Mouse (Mus musculus) cerebellum, adult 18-20 months (tissue): Measurements from ENCODE around the gene Pskh1.

Source experiments
- DNase-seq, 2 experiments: peaks; one replicate each; pipeline ENCODE4 v3.0.0; 2021

Gene Pskh1

DNA sequence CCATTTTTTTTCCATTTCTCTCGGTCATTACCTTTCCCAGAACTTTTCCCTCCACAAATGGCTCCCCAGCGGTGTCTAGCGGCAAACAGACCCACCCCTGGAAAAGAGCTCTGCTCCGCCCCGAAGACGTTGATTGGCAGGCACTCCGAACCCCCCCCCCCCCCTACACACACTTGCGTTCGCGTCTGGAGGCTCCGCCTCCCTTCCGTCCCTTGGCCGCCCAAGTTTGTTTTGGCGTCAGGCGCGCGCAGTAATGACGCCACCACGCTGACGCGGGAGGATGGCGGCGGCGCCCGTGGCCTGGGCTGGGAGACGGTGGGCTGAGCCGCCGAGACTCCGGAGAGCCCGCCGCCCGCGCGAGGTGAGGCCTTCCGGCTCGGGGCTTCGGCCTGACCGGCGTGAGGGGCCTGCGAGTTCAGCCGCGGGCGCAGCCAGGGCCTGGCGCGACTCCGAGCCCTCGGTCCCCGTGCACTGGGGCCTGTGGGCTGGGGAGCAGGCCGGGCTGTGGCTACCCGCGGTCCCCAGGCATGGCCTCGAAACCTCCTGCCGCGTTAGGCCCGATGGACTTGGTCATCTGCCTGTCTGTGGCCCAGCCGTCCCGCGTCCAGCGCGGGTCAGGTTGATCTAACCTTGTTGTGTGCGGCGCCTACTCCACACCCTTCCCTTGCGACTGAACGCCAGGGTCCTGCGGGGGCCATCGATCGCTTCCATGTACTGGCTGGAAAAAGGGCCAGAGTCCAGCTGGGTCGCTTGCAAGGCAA lies at the start of gene Pskh1:
TSS of gene Pskh1 (plus strand) at position 262 of the 761 bp plus-strand sequence.
- DNase-seq: peak; percentile 89 to 95

DNA sequence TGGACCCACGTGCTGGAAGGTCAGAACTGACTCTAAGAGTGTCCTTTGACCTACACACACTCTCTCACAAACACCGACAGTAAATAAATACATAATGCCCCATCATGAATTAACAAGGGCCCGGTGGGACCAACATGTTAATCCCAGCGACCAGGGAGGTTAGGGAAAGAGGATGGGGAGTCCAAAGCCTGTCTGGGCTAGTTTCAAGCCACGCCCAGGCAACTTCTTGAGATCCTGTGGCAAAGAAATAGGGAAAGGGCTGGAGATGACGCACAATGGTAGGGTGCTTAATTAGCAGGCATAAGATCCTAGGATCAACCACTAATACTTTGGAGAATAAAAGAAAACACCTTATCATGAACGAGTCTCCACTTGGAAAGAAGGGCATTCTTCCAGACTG lies 49.6 kb upstream of the Pskh1 start:
- no peak for DNase-seq

DNA sequence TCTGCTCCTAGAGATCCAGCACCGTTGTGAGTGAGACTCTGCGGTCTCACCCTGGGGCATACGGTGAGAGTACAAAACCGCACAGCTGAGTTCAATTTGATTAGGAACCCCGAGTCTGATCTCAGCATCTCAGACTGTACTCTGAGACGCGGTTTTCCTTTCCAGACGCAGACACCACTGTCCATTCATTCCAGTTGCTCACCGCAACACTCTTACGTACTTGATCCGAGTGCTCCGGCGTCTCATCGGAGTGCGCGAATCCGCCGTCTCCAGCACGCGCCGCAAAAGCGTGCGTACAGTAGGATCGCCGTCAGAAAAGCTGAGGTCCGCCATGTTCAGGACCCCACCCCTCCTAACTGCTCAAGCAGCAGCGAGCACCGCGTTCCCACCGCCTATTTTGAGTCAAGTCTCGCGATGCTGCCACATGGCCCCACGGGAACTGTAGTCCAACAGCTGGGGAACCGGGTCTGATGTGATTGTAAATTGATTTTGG lies 48.5 kb upstream of the Pskh1 start:
- peak; percentile 83 to 87 for DNase-seq

DNA sequence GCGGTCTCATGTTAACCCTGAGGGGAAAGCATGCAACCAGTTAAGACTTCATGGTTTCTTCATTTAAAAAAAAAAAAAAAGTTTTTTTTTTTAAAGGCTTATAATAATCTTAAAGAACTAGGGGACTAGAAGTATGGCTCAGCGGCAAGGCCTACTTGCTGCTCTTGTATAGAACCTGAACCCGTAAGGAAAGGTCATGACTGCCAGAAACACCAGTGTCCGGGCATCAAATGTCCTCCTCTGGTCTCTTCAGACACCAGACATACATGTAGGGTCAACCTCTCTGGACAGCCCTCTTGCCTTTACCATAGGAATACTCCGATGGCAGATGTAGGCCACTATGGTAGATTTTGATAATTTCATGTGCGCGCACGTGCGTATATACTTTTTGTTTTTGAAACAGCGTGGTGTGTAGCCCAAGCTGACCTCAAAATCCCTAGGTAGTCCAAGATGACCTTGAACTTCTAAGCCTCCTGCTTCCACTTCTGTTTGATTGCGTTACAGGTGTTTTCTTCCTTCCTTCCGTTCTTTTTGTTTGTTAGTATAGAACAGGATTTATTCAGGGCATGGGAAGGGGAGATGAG lies 48.0 kb upstream of the Pskh1 start:
- no peak for DNase-seq

DNA sequence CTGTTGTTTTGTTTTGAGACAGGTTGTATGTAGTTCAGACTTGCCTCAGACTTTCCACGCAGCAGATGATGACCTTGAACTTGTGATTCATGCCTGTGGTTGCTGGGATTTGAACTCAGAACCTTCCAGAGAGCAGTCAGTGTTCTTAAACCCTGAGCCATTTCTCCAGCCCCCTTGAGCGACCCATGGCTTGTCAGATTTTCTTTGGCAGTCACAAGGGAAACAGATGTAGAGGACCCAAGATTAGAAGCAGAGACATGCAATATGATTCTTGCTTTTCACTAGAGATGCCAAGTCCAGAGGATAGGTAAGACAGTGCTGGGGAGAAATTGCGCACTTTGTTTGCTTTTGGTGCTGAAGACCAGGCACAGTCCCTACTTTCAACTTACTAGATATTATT lies 47.1 kb upstream of the Pskh1 start, which contains the start of gene Cenpt:
TSS of gene Cenpt (minus strand) at position 101 of the 400 bp plus-strand sequence.
- no peak for DNase-seq

DNA sequence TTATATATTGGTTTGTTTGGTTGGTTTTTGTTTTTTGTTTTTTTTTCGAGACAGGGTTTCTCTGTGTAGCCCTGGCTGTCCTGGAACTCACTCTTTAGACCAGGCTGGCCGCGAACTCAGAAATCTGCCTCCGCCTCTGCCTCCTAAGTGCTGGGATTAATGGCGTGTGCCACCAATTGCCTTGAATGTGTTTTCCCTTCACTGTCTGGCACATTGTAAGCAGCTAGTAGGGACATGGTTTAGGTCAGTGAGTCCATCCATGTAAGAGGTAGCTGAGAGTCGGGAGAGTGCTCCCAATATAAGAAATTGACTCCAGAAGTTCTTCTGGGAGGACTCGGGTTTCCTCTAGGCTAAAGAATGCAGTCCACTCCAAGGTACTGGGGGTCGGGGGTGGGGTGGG lies 45.9 kb upstream of the Pskh1 start:
- DNase-seq: no peak

DNA sequence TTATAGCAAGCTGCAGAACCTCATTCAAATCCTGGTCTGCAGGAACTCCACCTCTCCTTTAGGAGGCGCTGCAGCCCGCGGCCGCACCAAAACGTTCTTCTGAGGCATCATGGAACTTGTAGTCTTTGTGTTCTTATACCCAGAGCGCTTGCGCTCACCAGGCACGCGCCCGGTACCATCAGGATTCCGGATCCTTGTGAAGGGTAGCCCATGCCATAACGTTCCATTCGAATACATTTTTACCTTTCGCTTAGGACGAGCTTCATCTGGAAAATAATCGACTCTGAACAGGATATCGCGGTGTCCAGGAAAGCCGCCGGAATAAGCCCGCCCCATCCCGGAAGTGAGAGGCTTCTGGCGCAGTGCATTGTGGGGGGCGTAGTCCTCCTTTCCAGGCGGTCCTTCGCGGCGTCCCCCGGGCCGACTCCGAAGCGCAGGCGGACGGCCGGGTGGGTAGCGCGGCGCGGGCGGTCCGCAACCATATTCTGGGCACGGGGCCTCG lies 45.5 kb upstream of the Pskh1 start, which contains the start of gene Thap11:
TSS of gene Thap11 (plus strand) at position 418 of the 502 bp plus-strand sequence.
- DNase-seq: peak; percentile 92 to 93

DNA sequence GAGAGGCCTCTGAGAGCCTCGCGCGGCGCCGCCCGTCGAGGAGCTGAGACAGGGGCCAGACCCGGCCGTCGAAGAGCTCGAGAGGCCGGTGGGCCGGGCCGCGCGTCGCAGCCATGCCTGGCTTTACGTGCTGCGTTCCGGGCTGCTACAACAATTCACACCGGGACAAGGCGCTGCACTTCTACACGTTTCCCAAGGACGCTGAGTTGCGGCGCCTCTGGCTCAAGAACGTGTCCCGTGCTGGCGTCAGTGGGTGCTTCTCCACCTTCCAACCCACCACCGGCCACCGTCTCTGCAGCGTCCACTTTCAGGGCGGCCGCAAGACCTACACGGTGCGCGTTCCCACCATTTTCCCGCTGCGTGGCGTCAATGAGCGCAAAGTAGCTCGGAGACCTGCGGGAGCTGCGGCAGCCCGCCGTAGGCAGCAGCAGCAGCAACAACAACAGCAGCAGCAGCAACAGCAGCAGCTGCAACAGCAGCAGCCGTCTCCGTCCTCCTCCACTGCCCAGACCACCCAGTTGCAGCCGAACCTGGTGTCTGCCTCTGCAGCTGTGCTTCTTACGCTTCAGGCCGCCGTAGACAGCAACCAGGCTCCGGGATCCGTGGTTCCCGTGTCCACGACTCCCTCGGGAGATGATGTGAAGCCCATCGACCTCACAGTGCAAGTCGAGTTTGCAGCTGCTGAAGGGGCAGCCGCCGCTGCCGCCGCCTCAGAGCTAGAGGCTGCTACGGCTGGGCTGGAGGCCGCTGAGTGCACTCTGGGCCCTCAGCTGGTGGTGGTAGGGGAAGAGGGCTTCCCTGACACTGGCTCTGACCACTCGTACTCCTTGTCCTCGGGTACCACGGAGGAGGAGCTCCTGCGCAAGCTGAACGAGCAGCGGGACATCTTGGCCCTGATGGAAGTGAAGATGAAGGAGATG lies 44.7 kb upstream of the Pskh1 start:
- peak; percentile 42 to 46 for DNase-seq

DNA sequence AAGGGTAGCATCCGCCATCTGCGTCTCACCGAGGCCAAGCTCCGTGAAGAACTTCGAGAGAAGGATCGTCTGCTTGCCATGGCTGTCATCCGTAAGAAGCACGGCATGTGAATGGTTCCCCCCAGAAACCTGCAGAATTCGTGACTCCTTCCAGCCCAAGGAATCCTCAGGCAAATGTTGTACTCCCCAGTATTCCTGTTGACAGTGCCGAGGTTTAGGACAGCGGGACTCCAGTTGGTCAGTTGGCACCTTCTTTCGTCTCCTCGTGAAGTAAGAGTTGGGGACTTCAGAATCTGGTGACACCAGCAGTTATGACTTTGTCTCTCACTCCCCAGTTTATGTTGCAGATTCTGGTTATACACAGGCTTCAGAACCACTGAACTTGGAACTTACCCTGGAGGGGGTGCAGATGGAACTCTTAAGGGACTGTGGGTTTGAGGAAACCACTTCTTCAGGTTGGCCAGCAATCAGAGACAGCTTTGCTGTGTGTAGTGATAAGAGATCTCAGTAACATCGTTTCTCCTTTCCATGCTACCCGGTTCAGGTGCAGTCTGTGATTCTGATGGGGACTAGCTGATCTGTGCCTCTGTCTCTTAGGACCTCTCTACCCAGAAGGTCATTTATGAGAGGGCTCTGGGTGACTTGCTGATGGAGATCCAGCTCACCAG lies 43.9 kb upstream of the Pskh1 start:
- no peak for DNase-seq

DNA sequence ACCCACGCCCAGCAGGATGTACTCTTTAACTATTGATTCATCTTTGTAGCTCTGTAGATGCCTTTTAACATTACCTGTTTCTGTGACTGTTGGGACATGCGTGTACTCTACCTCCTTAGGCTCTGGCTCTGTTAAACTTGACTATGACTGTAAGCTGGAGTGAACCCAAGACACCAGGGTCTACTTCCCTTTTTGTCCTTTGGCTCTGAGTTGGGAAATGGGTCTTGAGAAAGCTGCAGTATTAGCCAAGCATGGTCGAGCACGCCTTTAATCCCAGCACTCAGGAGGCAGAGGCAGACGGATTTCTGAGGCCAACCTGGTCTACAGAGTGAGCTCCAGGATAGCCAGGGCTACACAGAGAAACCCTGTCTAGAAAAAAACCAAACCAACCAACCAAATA lies 41.7 kb upstream of the Pskh1 start:
- DNase-seq: no peak

DNA sequence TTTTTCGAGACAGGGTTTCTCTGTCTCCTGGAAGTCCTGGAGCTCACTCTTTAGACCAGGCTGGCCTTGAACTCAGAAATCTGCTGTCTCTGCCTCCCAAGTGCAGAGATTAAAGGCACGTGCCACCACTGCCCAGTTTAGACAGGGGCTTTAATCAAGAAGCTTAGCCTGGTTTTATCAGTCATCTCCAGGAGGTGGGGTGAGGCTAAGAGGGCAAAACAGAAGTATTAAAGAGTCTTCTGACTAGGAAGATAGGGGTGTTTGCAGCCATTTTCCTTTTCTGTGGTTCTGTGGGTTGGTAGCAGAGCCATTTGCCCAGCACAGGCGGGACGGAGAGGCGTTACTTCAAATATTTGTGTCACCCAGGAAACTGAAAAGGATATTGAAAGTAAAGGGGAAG lies 40.9 kb upstream of the Pskh1 start:
- DNase-seq: no peak

DNA sequence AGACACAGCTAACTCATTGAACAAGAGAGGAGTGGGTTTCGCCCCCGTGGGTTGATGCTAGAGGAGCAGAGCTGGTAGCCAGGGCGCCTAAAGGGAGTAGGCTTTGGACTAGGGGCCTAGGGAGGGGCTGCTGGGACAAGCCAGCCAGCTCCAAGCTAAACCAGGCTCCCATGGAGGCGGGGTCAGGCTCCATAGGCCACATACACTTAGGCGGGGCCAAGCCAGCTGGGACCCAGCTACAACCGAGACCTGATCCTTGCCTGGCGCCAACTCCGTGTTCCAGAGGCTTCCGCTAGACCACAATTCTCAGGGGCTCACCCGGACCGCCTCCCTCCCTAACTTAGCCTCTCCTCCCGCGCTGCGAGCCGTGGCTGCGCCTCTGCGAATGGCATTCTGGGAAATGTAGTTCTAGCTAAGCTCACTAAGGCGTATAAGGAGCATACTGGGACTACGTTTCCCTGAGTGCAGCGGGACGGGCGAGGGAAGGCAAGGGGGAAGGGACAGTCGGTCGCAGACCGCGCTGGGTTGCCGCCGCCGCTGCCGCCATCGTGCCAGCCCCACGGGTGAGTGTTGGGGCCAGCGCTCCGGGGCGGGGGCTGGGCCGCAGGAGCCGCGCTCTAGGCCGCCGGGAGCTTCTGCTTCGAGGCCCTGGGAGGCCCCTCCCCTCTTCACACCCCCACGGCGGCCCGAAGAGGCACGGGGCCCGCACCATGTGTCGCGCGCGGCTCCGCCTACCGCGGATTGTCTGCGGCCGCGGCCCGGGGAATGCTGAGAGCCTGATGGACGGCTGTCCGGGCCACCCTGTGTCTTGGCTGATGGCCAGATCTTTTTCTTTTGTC lies 39.9 kb upstream of the Pskh1 start, which contains the start of gene Nutf2:
TSS of gene Nutf2 (plus strand) at position 438 of the 839 bp plus-strand sequence.
- DNase-seq: peak; percentile 88 to 96

DNA sequence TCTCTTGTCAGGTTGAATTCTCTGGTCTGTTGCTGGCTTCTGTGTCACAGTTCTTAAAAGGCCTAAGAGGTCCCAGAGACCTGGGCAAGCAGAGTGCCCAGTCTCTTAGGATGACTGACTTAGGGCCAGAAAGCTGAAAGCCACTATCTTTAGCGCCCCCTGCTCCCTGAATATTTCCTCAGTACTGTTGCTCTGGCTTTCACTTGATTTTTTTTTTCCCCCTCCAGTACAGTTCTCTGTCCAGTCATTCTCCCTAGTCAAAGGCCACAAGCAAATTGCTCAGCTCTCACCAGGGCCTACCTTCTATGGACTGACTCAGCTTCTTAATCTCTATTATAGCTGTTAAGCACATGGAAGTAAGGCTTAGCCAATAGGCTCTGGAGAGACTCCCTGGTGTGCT lies 38.3 kb upstream of the Pskh1 start:
- DNase-seq: peak in 1 of 2 experiments; percentile 29

DNA sequence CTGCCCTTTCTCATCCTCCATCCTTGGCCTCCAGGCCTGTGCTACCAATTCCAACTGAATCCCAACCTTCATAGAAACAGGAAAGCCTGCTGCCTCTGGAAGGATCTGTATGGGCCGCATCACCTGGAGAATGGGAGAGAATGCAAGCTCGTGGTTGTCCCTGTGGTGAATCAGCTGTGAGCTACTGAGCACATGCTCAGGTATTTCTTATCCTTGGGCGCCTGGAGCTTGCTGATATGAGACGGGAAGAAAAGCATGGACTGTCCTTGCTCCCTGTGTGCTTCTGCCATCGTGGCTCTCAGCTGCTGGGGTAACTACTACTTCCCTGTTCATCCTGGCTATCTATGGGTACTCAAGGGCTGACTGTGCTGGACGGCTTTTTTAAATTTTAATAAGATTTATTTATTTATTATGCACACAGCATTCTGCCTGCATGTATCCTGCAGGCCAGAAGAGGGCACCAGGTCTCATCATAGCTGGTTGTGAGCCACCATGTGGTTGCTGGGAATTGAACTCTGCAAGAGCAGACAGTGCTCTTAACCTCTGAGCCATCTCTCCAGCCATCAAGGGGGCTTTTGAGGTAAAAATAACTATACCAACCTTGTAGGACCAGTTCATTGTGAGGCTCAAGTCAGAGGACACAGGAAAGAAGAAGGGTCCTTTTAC lies 33.7 kb upstream of the Pskh1 start:
- no peak for DNase-seq

DNA sequence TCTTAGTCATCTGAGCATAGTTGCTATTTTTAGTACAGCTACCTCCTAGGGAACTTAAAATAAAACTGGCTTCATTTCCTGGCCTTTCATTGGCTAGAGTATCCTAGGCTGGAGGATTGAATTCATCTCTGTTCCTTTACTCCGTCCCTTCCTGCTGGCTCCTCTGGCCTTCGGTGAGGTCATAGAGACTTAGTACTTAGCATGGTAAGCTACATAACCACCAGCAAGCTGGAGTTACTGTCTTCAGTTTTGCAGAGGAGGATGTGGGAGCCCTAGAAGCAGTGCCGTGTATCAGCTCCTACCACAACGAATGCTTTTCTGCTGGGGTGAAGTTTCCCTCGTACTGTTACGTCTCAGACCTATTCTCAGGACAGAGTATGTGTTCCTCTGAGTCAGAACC lies 25.9 kb upstream of the Pskh1 start:
- peak; percentile 47 to 59 for DNase-seq

DNA sequence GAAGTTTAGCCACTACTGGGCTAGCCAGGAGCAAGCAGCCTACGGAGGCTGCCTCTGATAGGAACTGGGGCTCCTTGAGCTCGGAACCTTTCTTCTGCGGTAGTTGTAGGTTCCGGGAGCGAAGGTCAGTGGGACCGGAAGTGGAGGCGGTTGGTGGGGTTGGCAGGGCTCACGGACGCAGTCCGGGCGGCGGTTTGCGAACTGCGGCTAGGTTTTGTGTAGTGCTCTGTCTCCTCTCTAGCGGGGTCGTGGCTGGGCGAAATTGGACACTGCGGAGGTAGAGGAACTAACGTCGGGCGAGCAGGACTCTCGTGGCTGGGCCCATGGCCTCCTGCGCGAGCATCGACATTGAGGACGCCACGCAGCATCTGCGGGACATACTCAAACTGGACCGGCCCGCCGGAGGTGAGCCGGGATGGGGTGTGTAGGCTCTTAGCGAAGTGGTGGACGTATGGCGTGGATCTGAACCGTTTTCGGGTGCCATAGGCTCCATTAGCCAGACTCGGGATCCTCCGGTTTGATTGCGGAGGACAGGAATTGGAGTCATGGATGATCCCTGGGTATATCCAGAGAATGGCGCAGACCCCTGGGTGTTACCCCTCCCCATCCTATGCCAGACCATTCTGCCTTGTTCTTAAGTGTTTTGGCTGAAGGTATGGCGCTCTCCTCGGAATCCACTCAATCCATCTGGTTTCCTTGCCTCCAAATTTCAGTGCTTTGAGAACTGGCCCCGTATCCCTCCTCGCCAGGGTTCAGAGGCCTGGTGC lies 19.3 kb upstream of the Pskh1 start, which contains the start of gene Edc4:
TSS of gene Edc4 (plus strand) at position 128 of the 767 bp plus-strand sequence.
- peak; percentile 76 to 87 for DNase-seq

DNA sequence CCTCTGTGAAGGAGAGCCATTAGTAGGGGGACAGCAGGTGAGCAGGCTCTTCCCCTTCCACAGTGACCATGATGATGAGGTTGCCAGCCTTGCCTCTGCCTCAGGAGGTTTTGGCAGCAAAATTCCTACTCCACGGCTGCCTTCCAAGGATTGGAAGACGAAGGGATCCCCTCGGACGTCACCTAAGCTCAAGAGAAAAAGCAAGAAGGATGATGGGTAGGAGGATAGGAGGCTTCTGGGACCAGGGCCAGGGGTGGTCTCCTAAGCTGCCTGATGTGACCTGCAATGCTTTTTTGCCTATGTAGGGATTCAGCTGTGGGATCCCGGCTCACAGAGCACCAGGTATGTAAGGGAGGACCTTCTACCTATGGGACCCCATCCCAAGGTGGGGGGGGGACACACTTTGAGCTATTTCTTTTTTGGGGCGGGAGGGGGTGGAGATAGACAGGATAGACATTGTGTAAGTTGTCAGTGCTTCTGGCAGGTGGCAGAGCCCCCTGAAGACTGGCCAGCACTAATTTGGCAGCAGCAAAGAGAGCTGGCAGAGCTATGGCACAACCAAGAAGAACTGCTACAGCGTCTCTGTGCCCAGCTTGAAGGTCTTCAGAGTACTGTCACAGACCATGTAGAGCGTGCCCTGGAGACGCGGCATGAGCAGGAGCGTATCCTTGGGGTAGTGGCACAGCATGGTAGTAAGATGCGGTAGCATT lies 10.3 kb upstream of the Pskh1 start:
- DNase-seq: no peak

DNA sequence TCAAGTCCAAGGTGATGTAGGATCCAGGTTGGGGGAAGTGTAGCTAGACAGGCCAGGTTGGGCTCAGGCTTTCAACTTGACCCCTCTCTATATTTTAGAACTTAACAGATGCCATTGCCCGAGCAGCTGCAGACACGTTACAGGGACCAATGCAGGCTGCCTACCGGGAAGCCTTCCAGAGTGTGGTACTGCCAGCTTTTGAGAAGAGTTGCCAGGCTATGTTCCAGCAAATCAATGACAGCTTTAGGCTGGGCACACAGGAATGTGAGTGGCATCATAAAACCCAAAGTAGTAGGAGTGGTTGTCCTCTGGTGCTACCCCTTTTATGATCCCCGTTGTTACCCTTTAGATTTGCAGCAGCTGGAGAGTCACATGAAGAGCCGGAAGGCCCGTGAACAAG lies 9.4 kb upstream of the Pskh1 start:
- no peak for DNase-seq

DNA sequence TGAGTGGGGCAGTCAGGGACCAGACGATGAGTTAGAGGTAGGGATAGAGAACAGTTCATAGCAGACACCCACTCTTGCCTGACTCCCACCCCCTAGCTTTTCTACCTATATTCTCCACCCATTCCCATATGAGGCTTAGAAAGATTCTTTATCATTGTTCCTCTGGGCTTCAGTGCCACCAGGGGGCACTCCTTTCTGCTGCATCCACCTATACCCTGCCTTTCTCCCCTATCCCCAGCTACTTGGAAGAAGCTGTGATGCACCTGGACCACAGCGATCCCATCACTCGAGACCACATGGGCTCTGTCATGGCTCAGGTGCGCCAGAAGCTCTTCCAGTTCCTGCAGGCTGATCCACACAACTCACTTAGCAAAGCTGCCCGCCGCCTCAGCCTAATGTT lies 7.8 kb upstream of the Pskh1 start:
- no peak for DNase-seq
